Mouse (Mus musculus): Measurements from ENCODE around the gene Nsun6. TPM values are rescaled to one million over a fixed set of nuclear protein-coding genes. Genes with fewer than 3 reads are reported as not detected.

Nsun6 gene
- total RNA-seq, 2 experiments from 2014 or later: 5.0 to 8.0 TPM

DNA sequence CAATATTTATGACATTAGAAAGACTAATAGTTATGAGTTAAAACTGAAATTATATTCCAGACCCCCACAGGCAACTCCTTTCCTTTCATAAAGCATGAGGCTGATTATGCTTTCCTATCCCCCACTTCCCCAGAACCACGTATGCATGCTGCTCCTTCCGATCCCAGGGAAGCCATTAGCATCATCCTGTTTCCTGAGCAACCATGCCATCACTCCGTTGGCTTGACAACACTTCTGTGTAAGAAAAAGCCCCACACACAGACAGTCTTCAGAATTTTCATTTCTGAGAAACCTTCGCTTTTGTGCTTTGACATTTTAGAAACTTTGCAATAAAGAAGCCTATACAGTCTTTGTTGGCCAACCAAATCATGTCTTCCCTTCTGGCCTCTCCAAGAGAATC lies 58.8 kb downstream of the Nsun6 start:
- intact Hi-C loops (cut with DNase I): no loop called here
- DNase-seq: no peak

DNA sequence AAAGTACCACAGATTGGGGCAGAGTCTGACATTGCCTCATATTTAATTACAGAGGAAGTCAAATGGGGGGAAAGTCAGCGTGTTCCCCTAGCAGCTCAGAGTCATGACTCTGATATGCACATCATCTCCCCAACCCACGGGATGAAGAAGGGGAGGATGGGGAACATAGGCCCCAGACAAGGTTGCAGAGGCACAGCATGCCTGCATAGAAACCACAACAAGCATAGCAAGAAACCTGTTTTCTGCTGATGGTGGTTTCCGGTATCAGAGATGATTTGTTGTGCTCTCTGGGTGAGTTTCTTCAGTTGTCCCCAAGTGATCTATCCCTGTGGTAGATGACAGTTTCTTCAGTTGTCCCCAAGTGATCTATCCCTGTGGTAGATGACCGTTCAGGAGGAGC lies 62.3 kb downstream of the Nsun6 start:
- intact Hi-C loops (cut with DNase I): no loop called here
- DNase-seq: no peak

DNA sequence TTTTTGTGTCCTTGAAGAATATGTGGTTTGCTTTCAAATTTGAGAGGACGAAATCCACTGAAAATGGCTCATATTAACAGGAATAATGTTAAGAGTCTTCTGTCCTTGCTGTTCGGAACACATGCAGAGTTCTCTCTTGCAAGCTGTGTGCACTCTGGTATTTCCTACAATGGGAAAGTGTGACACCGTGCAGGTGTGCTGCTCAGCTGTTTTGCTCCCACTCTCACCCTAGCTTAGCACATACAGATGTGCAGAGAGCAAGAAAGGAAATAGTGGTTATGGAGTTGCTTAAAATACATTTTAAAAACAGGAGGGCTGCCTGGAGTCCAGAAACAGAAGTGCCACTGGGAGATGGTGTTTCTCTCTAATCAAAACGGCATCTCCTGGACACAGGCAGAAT lies 65.5 kb downstream of the Nsun6 start:
- intact Hi-C loops (cut with DNase I): no loop called here
- no peak for DNase-seq

DNA sequence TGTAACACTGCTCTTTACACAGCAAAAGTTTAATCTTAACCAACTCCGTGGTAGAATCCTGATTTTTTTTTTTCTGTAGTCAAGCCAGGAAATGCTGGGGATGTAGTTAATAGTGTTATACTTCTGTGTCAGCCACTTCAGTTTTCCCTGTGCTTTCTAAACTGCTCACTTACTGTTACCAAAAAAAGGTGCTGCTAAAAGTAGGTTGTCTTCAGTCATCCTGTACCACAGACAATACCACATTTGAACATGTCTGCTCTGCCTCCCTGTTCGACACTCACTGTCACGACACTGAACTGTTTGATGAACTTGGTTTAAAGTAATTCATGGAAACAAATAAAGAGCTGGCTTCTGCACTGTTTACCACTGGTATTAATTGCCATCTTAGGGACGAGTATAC lies 66.4 kb downstream of the Nsun6 start:
- intact Hi-C loops (cut with DNase I): no loop called here

DNA sequence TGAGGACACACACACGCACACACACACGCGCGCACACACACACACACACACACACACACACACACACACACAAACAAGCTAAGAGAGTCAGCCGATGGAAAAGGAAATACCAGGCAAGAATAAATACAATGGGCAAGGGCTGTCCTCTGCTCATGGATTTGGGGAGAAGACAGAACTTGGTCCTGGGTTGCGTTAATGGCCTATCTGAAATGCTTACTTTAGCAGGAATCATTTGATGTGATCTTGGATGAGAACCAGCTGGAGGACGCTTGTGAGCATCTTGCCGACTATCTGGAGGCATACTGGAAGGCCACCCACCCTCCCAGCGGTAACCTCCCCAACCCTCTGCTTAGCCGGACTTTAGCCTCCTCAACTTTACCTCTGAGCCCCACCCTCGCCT lies 70.8 kb downstream of the Nsun6 start:
- intact Hi-C loops (cut with DNase I): no loop called here
- DNase-seq: no peak

More for the DNA sequence above, 66.4 kb downstream of the Nsun6 start:
- DNase-seq: no peak

DNA sequence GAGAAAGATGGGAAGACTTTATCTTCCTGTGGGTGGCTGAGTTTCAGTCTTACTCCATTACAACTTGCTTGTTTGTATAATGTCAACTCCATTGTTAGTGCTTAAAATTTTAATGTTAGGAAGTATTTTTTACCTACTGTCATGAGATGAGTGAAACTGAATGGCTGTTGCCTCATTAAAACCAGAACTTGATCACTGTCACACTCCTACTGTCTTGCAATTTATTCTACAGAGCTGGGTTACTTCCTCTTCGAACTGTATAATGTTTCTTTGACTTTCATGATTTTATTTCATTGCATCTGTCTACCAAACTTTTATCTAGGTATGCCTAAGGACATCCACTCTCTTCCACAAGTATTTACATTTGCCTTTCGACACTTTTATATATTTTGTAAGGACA lies 93.4 kb downstream of the Nsun6 start:
- intact Hi-C loops (cut with DNase I): no loop called here
- DNase-seq: no peak

DNA sequence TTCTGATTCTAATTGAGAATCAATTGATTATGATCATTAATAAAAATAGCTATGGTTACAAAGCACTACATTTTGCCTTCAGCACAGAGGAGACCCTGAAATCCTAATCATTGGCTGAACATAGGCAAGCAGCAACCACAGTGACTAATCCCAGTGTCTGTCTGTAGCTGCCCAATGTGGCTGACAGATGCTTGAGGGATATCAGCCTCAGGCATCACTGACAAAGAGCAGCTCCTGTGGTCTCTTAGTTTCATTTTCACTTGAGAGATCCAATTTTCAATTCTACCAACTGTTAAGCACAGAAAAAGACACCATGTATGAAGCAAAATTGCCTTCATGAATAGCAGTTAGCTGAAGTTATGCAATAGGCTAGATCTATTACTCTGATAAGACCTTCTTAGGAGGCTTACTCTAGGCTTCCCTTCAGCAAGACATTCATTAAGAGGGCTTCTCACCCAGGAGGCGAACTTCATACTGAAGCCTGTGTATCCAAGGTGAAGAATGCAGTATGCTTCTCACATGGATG lies 93.8 kb downstream of the Nsun6 start:
- no peak for DNase-seq
- intact Hi-C loops (cut with DNase I): no loop called here

DNA sequence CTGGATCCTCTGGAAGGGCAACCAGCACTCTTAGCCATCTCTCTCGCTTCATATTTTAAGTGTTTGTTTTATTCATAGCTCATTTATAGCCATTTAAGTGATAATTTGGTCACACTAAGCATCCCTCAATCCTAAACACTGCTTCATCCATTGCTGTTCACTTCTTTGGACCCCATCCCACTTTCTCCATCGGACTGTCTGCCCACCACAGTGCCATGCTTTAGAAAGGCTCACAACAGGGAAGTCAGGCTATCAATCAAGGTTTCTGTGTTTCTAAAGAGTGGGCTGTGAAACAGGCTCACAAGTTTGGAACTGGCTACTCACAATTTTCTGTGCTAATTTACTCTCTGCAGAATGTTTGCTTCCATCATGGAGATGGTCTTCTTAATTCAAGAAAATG lies 101.8 kb downstream of the Nsun6 start:
- intact Hi-C loops (cut with DNase I): no loop called here
- DNase-seq: no peak

Other genes starting within 250 kb of the Nsun6 start
- 10 to 100 TPM; 32.6 to 37.6 TPM for gene Arl5b, start 5.7 kb downstream of the Nsun6 start, total RNA-seq (2021)